Mouse (Mus musculus) testis, adult 2 months (tissue): Measurements from ENCODE around the gene Chic2.

ENCODE experiments used
- CTCF ChIP-seq: fragments of 200-500 bp; IDR thresholded peaks from 2 replicates; pipeline ENCODE4 v1.5.1; 2012; ENCODE audit warnings: low read depth, mild to moderate bottlenecking, inconsistent platforms, low read length, moderate library complexity; ENCODE audit not compliant: control insufficient read depth, insufficient read depth, insufficient replicate concordance
- POLR2A ChIP-seq: fragments of 200-500 bp; IDR thresholded peaks from 2 replicates; pipeline ENCODE4 v1.6.1; 2012; ENCODE audit warnings: low read depth, mild to moderate bottlenecking, inconsistent platforms, low read length, moderate library complexity; ENCODE audit not compliant: control insufficient read depth

DNA sequence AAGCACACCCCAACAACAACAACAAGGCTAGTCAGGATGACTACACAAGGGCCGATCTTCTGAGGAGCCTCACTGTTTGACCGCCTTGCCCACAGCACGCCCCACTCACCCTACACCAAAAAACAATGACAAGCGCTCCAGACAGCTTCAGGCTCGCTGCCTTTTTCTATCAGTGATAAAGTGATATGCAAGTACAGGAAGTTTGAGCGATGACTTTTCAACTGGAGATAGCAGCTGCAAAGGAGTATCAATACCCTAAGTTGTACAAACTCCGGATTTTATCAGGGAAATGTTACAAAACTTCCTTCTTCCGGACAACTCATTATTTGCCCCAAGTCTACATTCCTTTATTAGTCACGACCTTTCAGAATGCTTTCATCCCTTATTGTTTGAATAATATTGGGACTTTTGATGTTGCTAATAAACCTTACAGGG is 1.5 kb downstream of the Chic2 start:
- TF ChIP-seq CTCF (no peak), POLR2A (no peak)
